Mouse (Mus musculus) bone marrow macrophage, adult 2 months (primary cell): Measurements from ENCODE around the gene Nell1.

Source experiments
- CTCF ChIP-seq: IDR thresholded peaks from 2 replicates; pipeline ENCODE4 v1.5.1; 2012; ENCODE audit warnings: low read depth, mild to moderate bottlenecking, low read length, moderate library complexity
- POLR2A ChIP-seq: IDR thresholded peaks from 2 replicates; pipeline ENCODE4 v1.6.1; 2012; ENCODE audit warnings: mild to moderate bottlenecking, low read depth, low read length, borderline replicate concordance

- TF ChIP-seq CTCF, result no peak
- no peak for TF ChIP-seq POLR2A
Observed at GRCm38 (mm10) chr7:50149326-50149725, 174.7 kb downstream of the Nell1 start.
